In the genomic region with DNA sequence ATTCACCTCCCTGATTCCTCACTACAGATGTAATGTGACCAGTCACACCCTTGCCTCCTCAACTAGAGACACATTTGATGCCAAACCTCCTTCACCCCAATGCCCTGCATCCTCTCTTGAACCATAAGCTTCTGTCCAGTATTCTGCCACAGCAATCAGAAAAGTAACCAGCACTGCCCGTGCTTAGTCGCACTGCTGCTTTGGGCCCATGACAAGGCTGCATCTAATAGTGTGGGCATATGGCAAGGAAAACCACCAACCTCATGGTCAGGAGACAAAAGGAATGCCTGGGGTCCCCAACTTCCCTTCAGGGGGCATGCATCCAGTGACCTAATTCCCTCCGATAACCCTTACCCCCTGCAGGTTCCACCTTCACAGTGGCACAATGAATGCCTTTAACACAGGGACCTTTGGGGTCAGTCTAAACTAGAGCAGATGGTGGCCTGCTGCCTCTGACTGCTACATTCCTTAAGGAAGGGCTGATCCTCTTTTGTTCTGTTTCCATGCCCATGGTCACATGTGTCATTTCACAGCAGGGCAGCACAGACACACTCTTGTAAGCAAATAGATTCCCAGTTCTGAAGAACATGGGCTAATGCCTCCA, we compare ENCODE assay signal across 14 mouse cellular contexts. TPM values are rescaled to one million over a fixed set of nuclear protein-coding genes. Genes with fewer than 3 reads are reported as not detected.
A peak's percentile ranks its signal among the peaks of the same experiment; 100 is the strongest.
DNase-seq lines count a peak whose midpoint lies in the region; ATAC-seq and TF ChIP-seq lines count a peak whose summit lies in the region.
"Had no signal": no experiment of that assay in that cellular context is flagged by ENCODE, and none has a peak within 500 bp of the region (broad histone marks: within the 10 kb centered on the region; RNA-seq: fewer than 3 reads in every experiment).

No protein-coding gene starts in this region.

- TF ChIP-seq CTCF in midbrain, postnatal 0 days (IDR thresholded peaks at IDR 0.05) = no peak

- no peaks in the 10 kb centered on the region; the same call in 1 of the 2 replicates for H3K27me3 ChIP-seq in hindbrain, embryonic 11.5 days (ENCODE audit: control insufficient read depth, insufficient read depth, low read length)
- no peaks in the 10 kb centered on the region for H3K27me3 ChIP-seq in hindbrain, embryonic 16.5 days (replicated peaks; ENCODE audit: control insufficient read depth, insufficient read depth, low read length)
- H3K27me3 ChIP-seq in midbrain, postnatal 0 days (ENCODE audit: insufficient read depth, low read length) = no peaks in the 10 kb centered on the region
- H3K27me3 ChIP-seq: intestine, embryonic 15.5 days; limb, embryonic 12.5 days had no signal

- no peaks in the 10 kb centered on the region for H3K4me1 ChIP-seq in hindbrain, embryonic 11.5 days (replicated peaks; ENCODE audit: control insufficient read depth, insufficient read depth, low read length)
- H3K4me1 ChIP-seq in hindbrain, embryonic 16.5 days (ENCODE audit: control insufficient read depth, insufficient read depth, low read depth, low read length) = no peaks in the 10 kb centered on the region
- H3K4me1 ChIP-seq in midbrain, postnatal 0 days (ENCODE audit: insufficient read depth, low read length) = no peaks in the 10 kb centered on the region
- H3K4me1 ChIP-seq: intestine, embryonic 15.5 days had no signal

- H3K9ac ChIP-seq in hindbrain, embryonic 11.5 days (ENCODE audit: low read depth, low read length) = no peak overlapping the region
- no peak overlapping the region for H3K9ac ChIP-seq in hindbrain, embryonic 16.5 days (ENCODE audit: low read depth, low read length)
- no peak overlapping the region for H3K9ac ChIP-seq in midbrain, postnatal 0 days (replicated peaks; ENCODE audit: low read length, poor library complexity, severe bottlenecking)
- H3K9ac ChIP-seq: intestine, embryonic 15.5 days; limb, embryonic 12.5 days had no signal

- peak; percentile 64 for DNase-seq in hindbrain, embryonic 11.5 days (ENCODE audit: low spot score)
- peak; percentile 82 for DNase-seq in embryo, embryonic 10 days (ENCODE audit: low spot score)
- DNase-seq in embryo, embryonic 9.5 days (ENCODE audit: extremely low spot score) = peak; percentile 61
- peak; percentile 10 for DNase-seq in midbrain, postnatal 0 days (ENCODE audit: low spot score)
- no peak for DNase-seq in testis, postnatal 14 days (ENCODE audit: low spot score)
- no peak for DNase-seq in kidney, adult 18-20 months
- DNase-seq: cerebellum, adult 11 months; lung, postnatal 14 days; thymus, postnatal 25 days had no signal

- H3K36me3 ChIP-seq in hindbrain, embryonic 11.5 days (ENCODE audit: control insufficient read depth, insufficient read depth, low read length) = no peaks in the 10 kb centered on the region
- H3K36me3 ChIP-seq in hindbrain, embryonic 16.5 days (ENCODE audit: control insufficient read depth, insufficient read depth, low read length) = no peaks in the 10 kb centered on the region
- H3K36me3 ChIP-seq in midbrain, postnatal 0 days (ENCODE audit: insufficient read depth, low read length) = no peaks in the 10 kb centered on the region
- H3K36me3 ChIP-seq: intestine, embryonic 15.5 days; limb, embryonic 12.5 days had no signal

- WGBS in hindbrain, embryonic 11.5 days = 7% methylated on average over 3 of the region's 3 CpGs
- 11% methylated on average over 3 of the region's 3 CpGs for WGBS in hindbrain, embryonic 16.5 days
- WGBS in midbrain, postnatal 0 days = 18% methylated on average over 3 of the region's 3 CpGs

- H3K4me3 ChIP-seq in hindbrain, embryonic 11.5 days (ENCODE audit: low read depth, low read length) = no peak overlapping the region
- no peak overlapping the region for H3K4me3 ChIP-seq in hindbrain, embryonic 16.5 days (ENCODE audit: low read length)
- no peak overlapping the region for H3K4me3 ChIP-seq in midbrain, postnatal 0 days (ENCODE audit: low read depth, low read length)
- H3K4me3 ChIP-seq: intestine, embryonic 15.5 days; layer of hippocampus, adult 2 months; limb, embryonic 12.5 days had no signal

- no peaks in the 10 kb centered on the region for H3K9me3 ChIP-seq in hindbrain, embryonic 11.5 days (ENCODE audit: control insufficient read depth, low read length)
- no peaks in the 10 kb centered on the region for H3K9me3 ChIP-seq in hindbrain, embryonic 16.5 days (ENCODE audit: control insufficient read depth, low read length)
- no peaks in the 10 kb centered on the region for H3K9me3 ChIP-seq in midbrain, postnatal 0 days (ENCODE audit: low read length)
- H3K9me3 ChIP-seq: intestine, embryonic 15.5 days; limb, embryonic 12.5 days had no signal

- H3K27ac ChIP-seq in hindbrain, embryonic 11.5 days (ENCODE audit: low read depth, low read length) = no peak overlapping the region
- H3K27ac ChIP-seq in hindbrain, embryonic 16.5 days (ENCODE audit: low read depth, low read length) = no peak overlapping the region
- no peak overlapping the region for H3K27ac ChIP-seq in midbrain, postnatal 0 days (ENCODE audit: low read depth, low read length)
- H3K27ac ChIP-seq: intestine, embryonic 15.5 days; layer of hippocampus, adult 2 months; limb, embryonic 12.5 days had no signal

- ATAC-seq in hindbrain, embryonic 11.5 days (ENCODE audit: low FRiP score) = peak; percentile 66
- ATAC-seq in hindbrain, embryonic 16.5 days = no peak
- no peak for ATAC-seq in midbrain, postnatal 0 days (ENCODE audit: low FRiP score)
- ATAC-seq: CD4-positive, CD25-positive, alpha-beta regulatory T cell, adult 4 months; intestine, embryonic 15.5 days had no signal

- no peak overlapping the region for H3K4me2 ChIP-seq in hindbrain, embryonic 11.5 days (replicated peaks; ENCODE audit: low read depth, low read length)
- H3K4me2 ChIP-seq in hindbrain, embryonic 16.5 days (ENCODE audit: low read length) = no peak overlapping the region
- H3K4me2 ChIP-seq in midbrain, postnatal 0 days (ENCODE audit: low read depth, low read length, poor library complexity, severe bottlenecking) = no peak overlapping the region
- H3K4me2 ChIP-seq: intestine, embryonic 15.5 days; limb, embryonic 12.5 days had no signal

RNA-seq across cellular contexts. Expression of a gene that starts 4.7 kb away (rescaled TPM):
- 22.6 and 24.5 TPM in 2 replicates for polyA plus RNA-seq in hindbrain, embryonic 11.5 days (2014; fragmentation: Nextera tagmentation; extraction: Ambion mirVana)
- 11.9 and 14.2 TPM in 2 replicates for polyA plus RNA-seq in hindbrain, embryonic 16.5 days (2015; fragmentation: Nextera tagmentation; extraction: Ambion mirVana)
- total RNA-seq in midbrain, postnatal 0 days (2014; rRNA removed) = 19.7 and 20.8 TPM in 2 replicates
- 7.8 and 8.2 TPM in 2 replicates for polyA plus RNA-seq in midbrain, postnatal 0 days (2015; fragmentation: Nextera tagmentation; extraction: Ambion mirVana)

Comparison
In these comparisons a context has a peak if more than half of its experiments do, and no peak if none do; other contexts are left out.
1. DNase-seq: peak in hindbrain, embryonic 11.5 days (single experiment), embryo, embryonic 10 days (single experiment), embryo, embryonic 9.5 days (single experiment) and midbrain, postnatal 0 days (single experiment); none in testis, postnatal 14 days (single experiment) and kidney, adult 18-20 months (single experiment).